Mouse (Mus musculus) MEL (cell line): ENCODE results near the gene Pln. TPM values are rescaled to one million over a fixed set of nuclear protein-coding genes. Genes with fewer than 3 reads are reported as not detected.

ENCODE experiments used
- DNase-seq: peaks from one replicate; pipeline ENCODE4 v3.0.0; 2011; ENCODE audit warnings: low read depth, low spot score
- H3K27ac ChIP-seq: 2 replicates; pipeline ENCODE4 v1.5.1; 2012; ENCODE audit warnings: low read depth, mild to moderate bottlenecking, control low read depth, low read length, moderate library complexity; ENCODE audit not compliant: control insufficient read depth
- H3K27me3 ChIP-seq, 2 experiments: fragments of 150-350 bp in 1 of 2; sonication (generic) in 1 of 2; 2 replicates each; pipeline ENCODE4 v1.6.1; 2012; ENCODE audit warnings: low read length in 2 of 2, mild to moderate bottlenecking in 2 of 2, improper control_type of control experiment in 1 of 2, moderate library complexity in 1 of 2; ENCODE audit not compliant: insufficient read depth in 2 of 2, control insufficient read depth in 1 of 2
- H3K36me3 ChIP-seq, 2 experiments: 2 replicates each; pipeline ENCODE4 v1.6.1; 2012 to 2014; ENCODE audit warnings: low read length in 2 of 2, improper control_type of control experiment in 1 of 2, inconsistent platforms in 1 of 2, mild to moderate bottlenecking in 1 of 2; ENCODE audit not compliant: insufficient read depth in 2 of 2, control insufficient read depth in 1 of 2
- H3K4me1 ChIP-seq, 2 experiments: fragments of 150-350 bp in 1 of 2; sonication (generic) in 1 of 2; 2 replicates each; pipeline ENCODE4 v1.6.1; 2012; ENCODE audit warnings: low read length in 2 of 2, improper control_type of control experiment in 1 of 2, mild to moderate bottlenecking in 1 of 2; ENCODE audit not compliant: insufficient read depth in 2 of 2, control insufficient read depth in 1 of 2
- H3K4me3 ChIP-seq, 2 experiments: fragments of 150-350 bp in 1 of 2; sonication (generic) in 1 of 2; 2 replicates each; pipeline ENCODE4 v1.5.1; 2012; ENCODE audit warnings: low read depth in 2 of 2, low read length in 2 of 2, mild to moderate bottlenecking in 2 of 2, moderate library complexity in 2 of 2, control low read depth in 1 of 2, improper control_type of control experiment in 1 of 2; ENCODE audit not compliant: control insufficient read depth in 1 of 2, insufficient read depth in 1 of 2
- H3K79me2 ChIP-seq: 2 replicates; pipeline ENCODE4 v1.6.1; 2012; ENCODE audit warnings: mild to moderate bottlenecking, low read length, moderate library complexity; ENCODE audit not compliant: control insufficient read depth, poor library complexity, insufficient read depth
- H3K9ac ChIP-seq: 2 replicates; pipeline ENCODE4 v1.6.1; 2012; ENCODE audit warnings: low read depth, mild to moderate bottlenecking, control low read depth, low read length, moderate library complexity; ENCODE audit not compliant: control insufficient read depth, poor library complexity, severe bottlenecking
- H3K9me3 ChIP-seq: fragments of 150-350 bp; sonication (generic); replicated peaks from 2 replicates; pipeline ENCODE4 v1.6.1; 2012; ENCODE audit warnings: mild to moderate bottlenecking, low read length, improper control_type of control experiment, moderate library complexity; ENCODE audit not compliant: insufficient read depth
- BHLHE40 ChIP-seq: IDR thresholded peaks from 2 replicates; pipeline ENCODE4 v1.6.1; 2012; ENCODE audit warnings: low read depth, mild to moderate bottlenecking, inconsistent platforms, low read length, improper control_type of control experiment, borderline replicate concordance
- CHD1 ChIP-seq: IDR thresholded peaks from 2 replicates; pipeline ENCODE4 v1.6.1; 2012; ENCODE audit warnings: low read depth, mild to moderate bottlenecking, inconsistent platforms, low read length, improper control_type of control experiment
- EP300 ChIP-seq, 2 experiments: IDR thresholded peaks; 2 replicates each; pipeline ENCODE4 v1.6.1; 2011; ENCODE audit warnings: improper control_type of control experiment in 2 of 2, low read length in 2 of 2, low read depth in 1 of 2, mild to moderate bottlenecking in 1 of 2
- GABPA ChIP-seq: IDR thresholded peaks from 2 replicates; pipeline ENCODE4 v1.6.1; 2012; ENCODE audit warnings: low read depth, mild to moderate bottlenecking, inconsistent platforms, low read length, improper control_type of control experiment, moderate library complexity
- GATA1 ChIP-seq: IDR thresholded peaks from 2 replicates; pipeline ENCODE4 v1.6.1; 2011; ENCODE audit warnings: low read depth, low read length, improper control_type of control experiment
- JUND ChIP-seq: IDR thresholded peaks from 2 replicates; pipeline ENCODE4 v1.6.1; 2011; ENCODE audit warnings: low read depth, mild to moderate bottlenecking, improper control_type of control experiment, low read length
- KAT2A ChIP-seq: conservative IDR thresholded peaks from 2 replicates; pipeline ENCODE4 v1.6.1; 2012; ENCODE audit warnings: low read depth, low read length, improper control_type of control experiment, inconsistent platforms
- MEF2A ChIP-seq: IDR thresholded peaks from 2 replicates; pipeline ENCODE4 v1.6.1; 2014; ENCODE audit warnings: low read depth, mild to moderate bottlenecking, inconsistent platforms, low read length, improper control_type of control experiment; ENCODE audit not compliant: poor library complexity, insufficient replicate concordance, severe bottlenecking; ENCODE audit errors: extremely low read depth
- MXI1 ChIP-seq: IDR thresholded peaks from 2 replicates; pipeline ENCODE4 v1.6.1; 2011; ENCODE audit warnings: mild to moderate bottlenecking, low read depth, low read length, improper control_type of control experiment
- TAL1 ChIP-seq: IDR thresholded peaks from 2 replicates; pipeline ENCODE4 v1.6.1; 2012; ENCODE audit warnings: mild to moderate bottlenecking, inconsistent platforms, low read length, moderate library complexity, mixed read lengths
- TCF12 ChIP-seq: IDR thresholded peaks from 2 replicates; pipeline ENCODE4 v1.6.1; 2014; ENCODE audit warnings: low read depth, mild to moderate bottlenecking, inconsistent platforms, low read length, improper control_type of control experiment, moderate library complexity
- ZC3H11A ChIP-seq: IDR thresholded peaks from 2 replicates; pipeline ENCODE4 v1.6.1; 2012; ENCODE audit warnings: low read depth, mild to moderate bottlenecking, inconsistent platforms, low read length, improper control_type of control experiment
- ZMIZ1 ChIP-seq: IDR thresholded peaks from 2 replicates; pipeline ENCODE4 v1.6.1; 2012; ENCODE audit warnings: low read depth, mild to moderate bottlenecking, inconsistent platforms, low read length, improper control_type of control experiment, moderate library complexity
- polyA plus RNA-seq, 2 experiments: library from polyadenylated mRNA; stranded (reverse) in 1 of 2; unstranded in 1 of 2; fragments of >175 nt in 1 of 2; fragments of >200 nt in 1 of 2; gene quantifications; 2 replicates each; pipeline versions ENCODE4 v1.2.1 to v1.2.4; 2012; ENCODE audit warnings: low replicate concordance in 2 of 2, low read depth in 1 of 2; ENCODE audit not compliant: insufficient read length in 2 of 2, insufficient read depth in 1 of 2, missing spikeins in 1 of 2
- total RNA-seq: library from RNA; depleted of rRNA; stranded (reverse); fragments of 300-350 nt; gene quantifications from 2 replicates; pipeline ENCODE4 v1.2.3, GENCODE M21; 2012

Pln gene
- total and polyA plus RNA-seq, 3 experiments = 0.22 to 1.3 TPM; not detected in 1

DNA sequence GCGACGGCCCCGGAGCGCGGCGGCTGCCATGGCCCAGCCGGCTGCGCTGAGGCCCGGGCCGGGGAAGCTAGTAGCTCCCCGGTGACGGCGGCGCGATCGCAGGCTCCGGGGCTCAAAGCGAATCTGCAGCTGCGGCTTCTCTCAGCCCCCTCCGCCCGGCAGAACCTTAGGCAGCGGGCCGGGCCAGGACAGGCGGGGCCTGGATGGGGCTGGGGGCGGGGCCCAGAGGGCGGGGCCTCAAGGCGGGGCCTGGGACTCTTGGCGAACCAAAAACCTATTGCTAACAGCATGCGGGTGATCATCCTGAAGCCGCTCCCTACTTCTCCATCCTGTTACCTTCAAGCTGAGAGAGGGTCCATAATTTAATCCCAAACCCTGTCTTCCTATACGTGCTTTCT is 42.2 kb downstream of the Pln start, which contains the start of gene Cep85l (continued):
- TF ChIP-seq ZMIZ1 (no peak), ZC3H11A (no peak), JUND (no peak), GATA1 (no peak), EP300 (IDR thresholded peaks at IDR 0.05; ENCODE audit: low read depth in 1 of 2, low read length in 2 of 2) (no peak)

DNA sequence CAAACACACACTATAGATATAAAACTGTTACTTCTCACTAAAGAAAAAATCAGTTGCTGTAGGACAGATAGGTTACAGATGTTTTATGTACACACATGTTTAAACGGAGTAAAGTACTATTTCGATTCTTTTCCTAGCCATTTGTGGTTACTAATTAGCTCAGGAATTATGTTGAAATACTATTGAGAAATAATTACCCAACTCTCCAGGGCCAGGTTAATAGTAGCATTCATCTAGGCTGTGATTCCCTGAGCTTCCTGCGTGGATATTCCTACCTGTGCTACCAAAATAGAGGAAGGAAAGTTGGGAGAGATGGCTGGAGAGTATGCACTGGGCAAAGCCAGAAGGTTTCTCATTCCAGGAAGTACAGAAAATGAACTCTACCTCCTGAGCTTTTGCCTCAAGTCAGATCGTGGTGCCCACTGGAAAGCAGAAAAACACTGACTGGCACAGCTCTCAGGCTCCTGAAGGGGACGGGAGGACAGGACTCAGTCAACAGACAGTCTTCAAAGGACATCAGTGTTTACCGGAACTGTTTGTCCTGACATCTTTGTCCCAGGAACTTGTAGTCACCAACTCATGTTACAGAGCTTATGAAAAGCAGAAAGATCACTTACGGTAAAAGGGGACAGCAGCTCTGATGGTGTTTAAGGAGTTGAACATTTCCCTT is 45.4 kb downstream of the Pln start:
- Histone ChIP-seq H3K4me1 (peaks cover 3 to 4% of the 10 kb centered on the region in 2 experiments), H3K9ac (no peak overlapping the region), H3K27me3 (no peaks in the 10 kb centered on the region), H3K9me3 (no peaks in the 10 kb centered on the region), H3K36me3 (peaks cover 0 to 15% of the 10 kb centered on the region in 2 experiments; a peak in 2 of 4 replicates), H3K79me2 (peaks cover 6% of the 10 kb centered on the region), H3K4me3 (no peak overlapping the region), H3K27ac (no peak overlapping the region)
- TF ChIP-seq TCF12 (no peak), MXI1 (no peak), BHLHE40 (no peak), KAT2A (no peak), MEF2A (no peak), GATA1 (no peak), EP300 (IDR thresholded peaks at IDR 0.05; ENCODE audit: low read depth in 1 of 2, low read length in 2 of 2) (no peak), CHD1 (no peak), TAL1 (no peak), GABPA (no peak)
- DNase-seq = no peak

DNA sequence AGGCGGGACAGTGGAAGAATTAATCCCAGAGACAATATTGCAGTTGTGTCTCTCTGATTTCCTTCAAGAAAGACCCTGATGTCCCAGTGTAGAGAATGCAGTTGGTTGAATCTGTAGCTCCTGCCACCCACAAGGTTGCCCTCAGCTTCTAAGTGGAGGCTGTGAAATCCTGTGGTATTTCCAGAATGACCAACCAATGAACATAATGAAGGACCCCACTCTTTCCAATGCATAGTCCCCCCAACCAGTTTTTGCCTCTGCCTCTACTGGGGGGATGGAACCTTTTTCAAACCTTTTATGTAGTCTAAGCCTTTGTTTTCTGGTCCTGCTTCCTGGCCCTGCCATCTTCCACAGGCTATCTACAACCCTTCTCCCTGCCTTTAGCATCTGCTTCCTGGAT is 47.4 kb downstream of the Pln start:
- Histone ChIP-seq H3K9ac (no peak overlapping the region), H3K36me3 (peaks cover 0 to 10% of the 10 kb centered on the region in 2 experiments; a peak in 2 of 4 replicates)
- no peak for TF ChIP-seq CHD1
- TF ChIP-seq JUND = no peak
- TF ChIP-seq, all 39 proteins: peak for 0
- Histone ChIP-seq H3K27me3 (no peaks in the 10 kb centered on the region), H3K27ac (no peak overlapping the region), H3K79me2 (no peaks in the 10 kb centered on the region), H3K9me3 (no peaks in the 10 kb centered on the region), H3K4me1 (peaks cover 0 to 4% of the 10 kb centered on the region in 2 experiments; a peak in 2 of 4 replicates), H3K4me3 (no peak overlapping the region)
- DNase-seq = no peak
